Mouse (Mus musculus): ENCODE measurements at regions not wholly inside any gene's neighbourhood (a gene's known extent, or its start where the extent isn't known, plus 50 kb on each side); places are given as distances from the start of the nearest gene placed in this dataset.
"Not testable (repeated sequence)": the region's sequence is repeated elsewhere in the genome, so short reads cannot be mapped to it uniquely, and the experiment has no call there.

- ChIA-PET CTCF (interaction anchor here (0.9 kb wide), 1 partner anchor 13 kb away, joined by 3 read pairs; no protein-coding TSS in a partner anchor), POLR2A (no interaction called here)
- ATAC-seq, result peak; percentile 68
- no peak for DNase-seq (ENCODE audit: low read depth, low spot score)
- in situ Hi-C loops (cut with MboI; ENCODE audit: low pct_unique_long_range_greater_than_20kb), result no loop called here
- no peaks in the 10 kb centered on the region for H3K27me3 ChIP-seq
- TF ChIP-seq CTCF (IDR thresholded peaks at IDR 0.05), result no peak
Observed at GRCm38 (mm10) chr5:148802720-148803119, 126.4 kb downstream of the Katnal1 start.

GRCm38 (mm10) chr5:148798541-148798940 lies 130.6 kb downstream of the Katnal1 start:
- no peak for ATAC-seq
- POLR2A ChIA-PET, result no interaction called here

GRCm38 (mm10) chr5:148796072-148796471 lies 133.0 kb downstream of the Katnal1 start:
- no peaks in the 10 kb centered on the region for H3K27me3 ChIP-seq
- DNase-seq (ENCODE audit: low read depth, low spot score) (no peak), ATAC-seq (no peak)
- ChIA-PET POLR2A (interaction anchor here (0.6 kb wide), 1 partner anchor 88 kb away, joined by 3 read pairs; no protein-coding TSS in a partner anchor), CTCF (interaction anchor here (0.8 to 9.2 kb wide), 4 partner anchors 14 to 224 kb away, joined by 3 to 87 read pairs (median 3); no protein-coding TSS in a partner anchor)
- in situ Hi-C loops (cut with MboI; ENCODE audit: low pct_unique_long_range_greater_than_20kb), result loop anchor here (10.0 kb wide), 3 partner anchors 91 to 471 kb away; no protein-coding TSS in a partner anchor
- no peak for TF ChIP-seq CTCF (IDR thresholded peaks at IDR 0.05)

More at GRCm38 (mm10) chr5:148798541-148798940, 130.6 kb downstream of the Katnal1 start:
- no peak for TF ChIP-seq CTCF (IDR thresholded peaks at IDR 0.05)
- H3K27me3 ChIP-seq, result no peaks in the 10 kb centered on the region
- no peak for DNase-seq (ENCODE audit: low read depth, low spot score)
- CTCF ChIA-PET, result no interaction called here
- in situ Hi-C loops (cut with MboI; ENCODE audit: low pct_unique_long_range_greater_than_20kb), result loop anchor here (10.0 kb wide), 3 partner anchors 94 to 474 kb away; no protein-coding TSS in a partner anchor

GRCm38 (mm10) chr5:148794465-148794864 lies 134.7 kb downstream of the Katnal1 start:
- ChIA-PET POLR2A (interaction anchor here (0.7 to 0.9 kb wide), 2 partner anchors 249 to 453 kb away, joined by 3 to 4 read pairs; no protein-coding TSS in a partner anchor), CTCF (interaction anchor here (0.8 to 9.2 kb wide), 7 partner anchors 19 to 280 kb away, joined by 3 to 87 read pairs (median 4); no protein-coding TSS in a partner anchor)
- in situ Hi-C loops (cut with MboI; ENCODE audit: low pct_unique_long_range_greater_than_20kb), result loop anchor here (5.0 to 10.0 kb wide), 6 partner anchors 37 to 470 kb away; no protein-coding TSS in a partner anchor
- no peak for ATAC-seq
- no peak for DNase-seq (ENCODE audit: low read depth, low spot score)
- H3K27me3 ChIP-seq, result no peaks in the 10 kb centered on the region
- TF ChIP-seq CTCF (IDR thresholded peaks at IDR 0.05), result peak; percentile 94

GRCm38 (mm10) chr5:148792736-148793440 lies 136.2 kb downstream of the Katnal1 start:
- peak; percentile 97 for TF ChIP-seq CTCF (IDR thresholded peaks at IDR 0.05)
- ATAC-seq (no peak), DNase-seq (ENCODE audit: low read depth, low spot score) (peak; percentile 37)
- in situ Hi-C loops (cut with MboI; ENCODE audit: low pct_unique_long_range_greater_than_20kb), result loop anchor here (5.0 to 10.0 kb wide), 6 partner anchors 36 to 468 kb away; no protein-coding TSS in a partner anchor
- CTCF ChIA-PET, result interaction anchor here (0.8 to 9.2 kb wide), 15 partner anchors 9 to 341 kb away, joined by 3 to 87 read pairs (median 3); no protein-coding TSS in a partner anchor
- POLR2A ChIA-PET, result interaction anchor here (1.1 to 1.5 kb wide), 2 partner anchors 83 to 241 kb away, joined by 3 to 5 read pairs; partner anchors contain the start of gene Ubl3
- no peaks in the 10 kb centered on the region for H3K27me3 ChIP-seq

- in situ Hi-C loops (cut with MboI; ENCODE audit: low pct_unique_long_range_greater_than_20kb), result loop anchor here (5.0 to 10.0 kb wide), 6 partner anchors 34 to 467 kb away; no protein-coding TSS in a partner anchor
- POLR2A ChIA-PET, result interaction anchor here (0.6 to 1.1 kb wide), 2 partner anchors 51 to 82 kb away, joined by 3 to 5 read pairs; no protein-coding TSS in a partner anchor
Observed at GRCm38 (mm10) chr5:148791651-148792050, 137.5 kb downstream of the Katnal1 start.

GRCm38 (mm10) chr5:148790343-148790742 lies 138.8 kb downstream of the Katnal1 start:
- H3K27me3 ChIP-seq; DNase-seq (ENCODE audit: low read depth, low spot score); POLR2A ChIA-PET; ATAC-seq: not testable (repeated sequence)
- in situ Hi-C loops (cut with MboI; ENCODE audit: low pct_unique_long_range_greater_than_20kb), result loop anchor here (5.0 to 10.0 kb wide), 6 partner anchors 33 to 466 kb away; no protein-coding TSS in a partner anchor
- CTCF ChIA-PET, result interaction anchor here (0.8 to 9.2 kb wide), 6 partner anchors 12 to 245 kb away, joined by 3 to 87 read pairs (median 8); no protein-coding TSS in a partner anchor

More at GRCm38 (mm10) chr5:148791651-148792050, 137.5 kb downstream of the Katnal1 start:
- no peak for DNase-seq (ENCODE audit: low read depth, low spot score)
- no peak for TF ChIP-seq CTCF (IDR thresholded peaks at IDR 0.05)
- ATAC-seq, result no peak
- H3K27me3 ChIP-seq, result no peaks in the 10 kb centered on the region
- CTCF ChIA-PET, result interaction anchor here (1.2 to 9.2 kb wide), 3 partner anchors 36 to 246 kb away, joined by 3 to 87 read pairs (median 59); no protein-coding TSS in a partner anchor

GRCm38 (mm10) chr5:148789823-148790222 lies 139.3 kb downstream of the Katnal1 start:
- no peak for DNase-seq (ENCODE audit: low read depth, low spot score)
- no peak for TF ChIP-seq CTCF (IDR thresholded peaks at IDR 0.05)
- POLR2A ChIA-PET, result interaction anchor here (1.1 to 1.6 kb wide), 2 partner anchors 33 to 53 kb away, joined by 3 to 4 read pairs; no protein-coding TSS in a partner anchor
- H3K27me3 ChIP-seq, result no peaks in the 10 kb centered on the region
- CTCF ChIA-PET, result interaction anchor here (0.7 to 9.2 kb wide), 9 partner anchors 11 to 253 kb away, joined by 3 to 87 read pairs (median 5); no protein-coding TSS in a partner anchor
- ATAC-seq, result peak; percentile 42
- in situ Hi-C loops (cut with MboI; ENCODE audit: low pct_unique_long_range_greater_than_20kb), result loop anchor here (5.0 to 10.0 kb wide), 6 partner anchors 33 to 465 kb away; no protein-coding TSS in a partner anchor

- no peaks in the 10 kb centered on the region for H3K27me3 ChIP-seq
- ATAC-seq (peak; percentile 91), DNase-seq (ENCODE audit: low read depth, low spot score) (peak; percentile 89)
- CTCF ChIA-PET, result interaction anchor here (0.7 to 9.2 kb wide), 11 partner anchors 10 to 253 kb away, joined by 3 to 87 read pairs (median 4); no protein-coding TSS in a partner anchor
- POLR2A ChIA-PET, result interaction anchor here (0.7 to 1.6 kb wide), 4 partner anchors 32 to 336 kb away, joined by 3 to 4 read pairs (median 3); no protein-coding TSS in a partner anchor
- no peak for TF ChIP-seq CTCF (IDR thresholded peaks at IDR 0.05)
- in situ Hi-C loops (cut with MboI; ENCODE audit: low pct_unique_long_range_greater_than_20kb), result no loop called here
Observed at GRCm38 (mm10) chr5:148789147-148789566, 140.0 kb downstream of the Katnal1 start.

GRCm38 (mm10) chr5:148788690-148789089 lies 140.4 kb downstream of the Katnal1 start:
- no peak for DNase-seq (ENCODE audit: low read depth, low spot score)
- ATAC-seq, result no peak
- POLR2A ChIA-PET, result interaction anchor here (0.7 to 1.6 kb wide), 5 partner anchors 32 to 336 kb away, joined by 3 to 4 read pairs (median 3); no protein-coding TSS in a partner anchor
- in situ Hi-C loops (cut with MboI; ENCODE audit: low pct_unique_long_range_greater_than_20kb), result no loop called here
- no peak for TF ChIP-seq CTCF (IDR thresholded peaks at IDR 0.05)
- CTCF ChIA-PET, result interaction anchor here (0.8 to 9.2 kb wide), 10 partner anchors 10 to 252 kb away, joined by 3 to 87 read pairs (median 4); no protein-coding TSS in a partner anchor
- no peaks in the 10 kb centered on the region for H3K27me3 ChIP-seq

Measured in Patski (cell line).